Mouse (Mus musculus): ENCODE data around the gene 4933417A18Rik.

DNA sequence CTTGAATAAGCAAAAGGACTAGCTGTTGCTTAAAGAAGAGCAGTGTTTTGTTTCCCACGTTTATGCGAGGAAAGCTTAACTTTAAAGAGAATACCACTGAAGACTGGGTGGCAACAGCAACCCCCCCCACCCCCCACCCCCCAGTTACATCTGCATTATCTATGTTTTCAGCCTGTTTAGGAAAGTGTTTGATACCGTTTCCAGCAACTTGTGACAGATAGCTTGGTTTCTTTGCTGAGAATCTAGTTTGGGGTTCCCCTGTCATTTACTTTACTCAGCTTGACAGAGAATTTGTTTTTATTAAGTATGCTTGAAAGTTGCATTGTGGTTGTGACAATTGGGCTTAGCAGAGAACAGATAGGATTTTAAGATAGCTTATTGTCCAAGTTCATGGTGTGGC, 47.7 kb upstream of the 4933417A18Rik start:
- no peak for TF ChIP-seq POLR2A (IDR thresholded peaks at IDR 0.05; ENCODE audit: extremely low read depth, insufficient read depth, low read length)
- no peak for TF ChIP-seq CTCF (IDR thresholded peaks at IDR 0.05; ENCODE audit: low read depth, low read length)

Measured in liver, adult 2 months (tissue).